Mouse (Mus musculus) B cell, adult 67 days (primary cell): Measurements from ENCODE around the gene Rbbp8nl. TPM values are rescaled to one million over a fixed set of nuclear protein-coding genes. Genes with fewer than 3 reads are reported as not detected.

Experiments used
- total RNA-seq, 2 experiments: library from RNA; stranded (reverse); gene quantifications; 4 replicates each; pipeline ENCODE4 v1.2.4; 2023

The Rbbp8nl gene
- not detected for total RNA-seq

DNA sequence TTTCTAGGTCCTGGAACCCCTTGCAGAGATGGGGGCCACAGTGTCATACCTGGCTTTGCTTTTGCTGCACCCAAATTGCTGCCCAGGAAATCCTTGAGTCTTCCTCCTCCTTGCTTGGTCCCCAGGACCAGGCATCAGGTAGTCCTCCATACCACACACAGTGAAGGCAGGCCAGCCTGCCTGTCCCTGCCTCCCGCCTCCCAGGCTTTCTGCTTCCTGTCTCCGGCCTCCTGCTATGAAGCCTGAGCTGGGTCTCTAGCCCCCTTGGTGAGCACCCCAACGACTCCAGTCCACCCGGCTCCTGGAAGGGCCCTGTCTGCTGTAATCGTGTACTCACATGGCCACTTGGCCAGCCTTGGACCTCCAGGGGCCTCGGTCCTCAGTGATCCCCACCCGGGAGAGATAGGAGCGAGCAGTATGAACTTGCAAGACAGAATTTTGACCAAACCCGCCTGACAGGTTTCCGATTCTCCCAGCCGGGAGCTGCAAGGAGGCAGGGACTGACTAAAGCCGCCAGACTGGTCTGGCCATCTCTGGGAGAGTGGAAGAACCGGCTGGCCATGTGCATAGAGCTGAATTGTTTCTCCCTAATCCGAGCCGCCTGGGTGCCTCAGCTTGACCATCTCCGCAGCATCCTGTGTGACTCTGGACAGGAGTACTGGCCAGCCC lies at the start of gene Rbbp8nl:
Gene Rbbp8nl (minus strand): TSS at position 440 of the 669 bp plus-strand sequence.

GRCm38 (mm10) chr2:180334551-180334986 lies 44.9 kb upstream of the Rbbp8nl start, which contains the start of gene Gata5:
TSS of gene Gata5 (minus strand) at chr2:180334699.

DNA sequence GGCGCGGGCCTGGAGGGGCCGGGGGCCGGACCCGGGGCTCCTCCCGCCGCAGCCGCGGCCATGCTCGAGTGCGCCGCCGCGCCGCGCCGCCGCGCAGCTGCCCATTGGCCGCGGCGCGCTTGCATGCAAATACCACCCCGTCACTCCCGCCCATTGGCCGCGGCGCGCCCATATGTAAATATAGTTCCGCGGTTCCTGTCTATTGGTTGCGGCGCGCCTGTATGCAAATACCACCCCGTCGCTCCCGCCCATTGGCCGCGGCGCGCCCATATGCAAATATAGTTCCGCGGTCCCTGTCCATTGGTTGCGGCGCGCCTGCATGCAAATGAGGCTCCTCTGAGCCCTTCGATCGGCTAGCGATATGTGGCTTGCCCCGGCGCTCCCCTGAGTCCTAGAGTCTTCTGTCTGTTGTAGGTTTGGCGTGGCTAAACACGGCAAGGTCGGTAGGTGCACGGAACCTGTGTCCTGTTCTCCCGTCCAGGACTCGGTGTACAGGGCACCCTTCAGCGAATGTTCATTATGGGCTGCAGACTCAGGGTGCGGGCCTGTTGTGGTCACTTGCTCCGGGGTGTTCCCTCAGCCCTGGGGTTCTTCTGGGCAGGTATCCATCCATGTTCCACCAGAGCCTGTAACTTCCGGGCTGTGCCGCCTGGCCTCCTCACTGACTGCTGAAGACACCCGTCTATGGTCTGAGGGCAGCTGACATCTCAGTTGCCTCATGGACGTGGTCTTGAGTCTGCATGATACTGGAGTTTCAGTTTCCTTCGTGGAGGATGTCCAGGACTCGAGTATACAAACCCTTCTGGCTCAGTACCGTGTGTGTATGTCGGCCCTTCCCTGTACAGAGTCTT lies 16.1 kb downstream of the Rbbp8nl start, which contains the start of gene Cables2:
Gene Cables2 (minus strand): TSS at position 103 of the 851 bp plus-strand sequence.

DNA sequence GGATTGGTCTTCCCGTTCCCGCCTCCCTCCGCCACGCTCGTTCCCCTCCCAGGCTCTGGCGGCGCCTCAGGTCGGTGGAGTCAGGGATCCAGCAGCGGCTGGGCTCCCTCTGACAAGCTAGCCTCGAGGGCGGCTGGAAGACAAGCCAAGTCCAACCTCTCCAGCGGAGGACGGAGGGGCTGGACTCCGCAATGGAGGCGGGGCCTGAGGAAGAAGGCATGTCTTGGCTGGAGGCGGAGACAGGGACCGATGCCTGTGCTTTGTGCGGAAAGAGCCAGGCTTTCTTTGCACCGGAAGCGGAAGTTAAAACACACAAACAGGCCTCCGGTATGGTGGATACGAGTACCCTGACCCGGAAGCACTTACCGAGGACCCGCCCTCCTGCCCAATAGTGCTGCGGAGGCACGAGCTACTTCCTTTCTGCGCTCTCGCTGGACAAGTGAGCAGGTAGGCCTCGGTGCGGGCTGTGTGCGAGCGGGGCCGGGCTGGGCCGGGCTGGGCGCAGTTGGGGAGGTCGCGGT lies 32.6 kb downstream of the Rbbp8nl start, which contains the start of gene Rps21:
Gene Rps21 (plus strand): TSS at position 377 of the 521 bp plus-strand sequence.

Other genes starting within 250 kb of the Rbbp8nl start
- 100 to 1,000 TPM; 127 to 151 TPM for gene Psma7, start 247.4 kb downstream of the Rbbp8nl start, total RNA-seq
- 1 to 10 TPM; 7.1 to 8.5 TPM for gene Ss18l1, start 247.4 kb downstream of the Rbbp8nl start, total RNA-seq
- gene Mtg2, start 219.3 kb downstream of the Rbbp8nl start, total RNA-seq = 10 to 100 TPM; 20.6 to 22.1 TPM
- not detected for gene Hrh3, start 185.4 kb downstream of the Rbbp8nl start, total RNA-seq
- 10 to 100 TPM; 41.1 to 43.1 TPM for gene Osbpl2, start 170.6 kb downstream of the Rbbp8nl start, total RNA-seq
- gene Adrm1, start 118.4 kb downstream of the Rbbp8nl start, total RNA-seq = 100 to 1,000 TPM; 114 to 122 TPM
- gene Lama5, start 64.0 kb downstream of the Rbbp8nl start, total RNA-seq = not detected
- 1,000 to 10,000 TPM; 1,793 to 1,897 TPM for gene Rps21, start 32.5 kb downstream of the Rbbp8nl start, total RNA-seq
- gene Cables2, start 16.4 kb downstream of the Rbbp8nl start, total RNA-seq = 10 to 100 TPM; 80.4 to 92.3 TPM
- not detected for gene Gata5, start 44.8 kb upstream of the Rbbp8nl start, total RNA-seq
- 10 to 100 TPM in 1 of 2 experiments, 1 to 10 TPM in 1; 9.2 to 20.6 TPM for gene Slco4a1, start 166.4 kb upstream of the Rbbp8nl start, total RNA-seq
- not detected for gene Ntsr1, start 210.1 kb upstream of the Rbbp8nl start, total RNA-seq